ENCODE assay signal across 8 mouse cellular contexts in genomic region chr7:130263799-130264351, GRCm38 (mm10).
DNase-seq lines count a peak whose midpoint lies in the region; ATAC-seq and TF ChIP-seq lines count a peak whose summit lies in the region.

No protein-coding gene starts in this region.

- H3K9me3 ChIP-seq in hindbrain, embryonic 10.5 days = no peaks in the 10 kb centered on the region
- no peaks in the 10 kb centered on the region for H3K9me3 ChIP-seq in liver, embryonic 14.5 days (ENCODE audit: control insufficient read depth, low read length)
- no peaks in the 10 kb centered on the region for H3K9me3 ChIP-seq in stomach, embryonic 14.5 days (ENCODE audit: control insufficient read depth, low read depth, low read length)

- H3K27me3 ChIP-seq in hindbrain, embryonic 10.5 days (ENCODE audit: insufficient read depth, poor library complexity, severe bottlenecking) = peaks cover 43% of the 10 kb centered on the region
- peaks cover 36% of the 10 kb centered on the region for H3K27me3 ChIP-seq in liver, embryonic 14.5 days (ENCODE audit: control insufficient read depth, insufficient read depth, low read length)
- H3K27me3 ChIP-seq in stomach, embryonic 14.5 days (ENCODE audit: control insufficient read depth, insufficient read depth, low read length) = no peaks in the 10 kb centered on the region

- TF ChIP-seq CTCF in liver, embryonic 14.5 days (IDR thresholded peaks at IDR 0.05; ENCODE audit: low read depth) = no peak

- no peak for ATAC-seq in liver, embryonic 14.5 days (ENCODE audit: insufficient read depth)
- ATAC-seq in stomach, embryonic 14.5 days (ENCODE audit: insufficient number of reproducible peaks, insufficient read depth, low FRiP score, low read depth) = 0 out of 2 replicates have a peak, but pooled peaks have one; percentile 16

- H3K36me3 ChIP-seq in hindbrain, embryonic 10.5 days = peaks cover 32% of the 10 kb centered on the region
- H3K36me3 ChIP-seq in liver, embryonic 14.5 days (replicated peaks; ENCODE audit: control insufficient read depth, insufficient read depth, low read depth) = no peaks in the 10 kb centered on the region
- peaks cover 24% of the 10 kb centered on the region; the same call in 1 of the 2 replicates for H3K36me3 ChIP-seq in stomach, embryonic 14.5 days (ENCODE audit: control insufficient read depth, insufficient read depth, low read length)

- no peak overlapping the region for H3K9ac ChIP-seq in liver, embryonic 14.5 days (replicated peaks)
- peak overlapping the region; percentile 93 for H3K9ac ChIP-seq in stomach, embryonic 14.5 days (replicated peaks; ENCODE audit: low read depth, low read length)

- H3K4me2 ChIP-seq in liver, embryonic 14.5 days (ENCODE audit: low read depth) = peak overlapping the region; percentile 49
- H3K4me2 ChIP-seq in stomach, embryonic 14.5 days (replicated peaks; ENCODE audit: low read depth, low read length) = peak overlapping the region; percentile 63

- TF ChIP-seq EP300 in liver, embryonic 14.5 days (IDR thresholded peaks at IDR 0.05; ENCODE audit: low read depth) = no peak

- peak; percentile 35 for DNase-seq in urinary bladder, adult 2 months (ENCODE audit: low spot score)
- no peak for DNase-seq in urinary bladder, postnatal 10 days (ENCODE audit: low spot score)
- peak; percentile 61 for DNase-seq in hindbrain, embryonic 10.5 days (ENCODE audit: low spot score)
- DNase-seq in liver, embryonic 14.5 days (ENCODE audit: low read depth in 3 of 3, low spot score in 3 of 3) = no peak
- no peak for DNase-seq in T-cell, adult 2 months (ENCODE audit: low spot score)
- DNase-seq in thymus, postnatal 0 days (ENCODE audit: low spot score) = no peak
- DNase-seq in left cerebral cortex, adult 11 months (ENCODE audit: low spot score) = no peak

- H3K4me1 ChIP-seq in hindbrain, embryonic 10.5 days (replicated peaks) = peaks cover 92% of the 10 kb centered on the region
- H3K4me1 ChIP-seq in liver, embryonic 14.5 days (replicated peaks; ENCODE audit: control insufficient read depth in 2 of 2, insufficient read depth in 2 of 2, low read length in 1 of 2) = 0 out of 4 replicates have a peak, but pooled peaks cover 0 to 2% of the 10 kb centered on the region in 2 experiments
- peaks cover 32% of the 10 kb centered on the region for H3K4me1 ChIP-seq in stomach, embryonic 14.5 days (ENCODE audit: control insufficient read depth, insufficient read depth, low read length)

- peak overlapping the region; percentile 95 for H3K27ac ChIP-seq in hindbrain, embryonic 10.5 days
- H3K27ac ChIP-seq in liver, embryonic 14.5 days = no peak overlapping the region
- H3K27ac ChIP-seq in stomach, embryonic 14.5 days (ENCODE audit: low read length) = peak overlapping the region; percentile 91

- H3K4me3 ChIP-seq in hindbrain, embryonic 10.5 days = peak overlapping the region; percentile 79
- peak overlapping the region; percentile 48 to 55 for H3K4me3 ChIP-seq in liver, embryonic 14.5 days (ENCODE audit: insufficient read depth in 1 of 2, low read depth in 2 of 2, low read length in 2 of 2)
- peak overlapping the region; percentile 71 for H3K4me3 ChIP-seq in stomach, embryonic 14.5 days (ENCODE audit: low read depth, low read length)

- 1% methylated on average over 20 of the region's 20 CpGs for WGBS in hindbrain, embryonic 10.5 days
- WGBS in liver, embryonic 14.5 days (ENCODE audit: insufficient replicate concordance) = 8% methylated on average over 20 of the region's 20 CpGs
- WGBS in stomach, embryonic 14.5 days = 4% methylated on average over 20 of the region's 20 CpGs

Comparison
In these comparisons a context has a peak if more than half of its experiments do, and no peak if none do; other contexts are left out.
1. DNase-seq: peak in urinary bladder, adult 2 months (single experiment) and hindbrain, embryonic 10.5 days (single experiment); none in urinary bladder, postnatal 10 days (single experiment), liver, embryonic 14.5 days (0 of 3), T-cell, adult 2 months (single experiment), thymus, postnatal 0 days (single experiment) and left cerebral cortex, adult 11 months (single experiment).
2. Peak in every context shown above with its lines, with median percentiles within 50 percentile points of each other: H3K4me3 ChIP-seq.